Mouse (Mus musculus): ENCODE data around the gene Slc25a42.
"Not testable (repeated sequence)": the region's sequence is repeated elsewhere in the genome, so short reads cannot be mapped to it uniquely, and the experiment has no call there.

Slc25a42 gene

DNA sequence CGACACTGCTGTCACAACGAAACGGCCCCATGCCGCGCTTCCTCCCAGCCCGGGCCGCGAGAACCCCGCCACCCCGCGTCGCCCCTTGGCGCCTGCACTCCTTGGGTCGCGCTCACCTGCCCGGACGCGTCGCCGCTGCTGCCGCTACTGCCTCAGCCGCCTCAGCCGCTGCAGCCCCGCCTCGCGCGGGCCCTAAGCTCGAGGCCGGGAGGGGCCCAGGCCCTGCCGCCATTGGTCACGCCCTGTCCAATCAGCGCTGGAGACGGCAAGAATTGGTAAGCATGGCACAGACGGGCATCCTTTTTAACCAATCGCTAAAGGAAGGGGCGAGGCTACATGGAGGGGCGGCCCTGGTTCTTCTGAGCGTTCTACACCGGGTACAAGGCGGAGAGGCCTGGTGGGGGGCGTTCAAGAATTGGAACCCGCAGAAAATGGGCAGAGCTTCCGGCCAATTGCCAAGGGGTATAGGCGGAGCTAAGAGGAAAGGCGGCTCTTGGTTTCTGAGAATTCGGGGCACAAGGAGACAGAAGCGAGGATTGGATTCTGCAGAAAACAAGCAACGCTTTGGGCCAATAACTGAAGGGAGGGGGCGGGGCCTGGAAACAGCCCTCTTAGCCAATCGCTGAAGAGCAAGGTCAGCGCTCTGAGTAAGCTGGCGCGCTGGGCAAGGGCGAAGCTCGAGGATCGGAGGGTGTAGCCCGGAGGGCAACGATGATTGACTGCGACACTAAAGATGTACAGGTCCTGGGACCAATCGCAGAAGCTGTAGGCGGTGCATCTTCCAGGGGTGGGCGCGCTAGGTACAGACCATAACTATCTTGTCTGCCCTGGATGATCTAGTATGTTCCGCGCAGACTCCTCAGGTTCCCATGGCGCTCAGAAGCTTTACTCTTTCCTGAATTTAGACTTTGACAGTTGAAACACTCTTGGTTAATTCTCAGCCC lies at the start of gene Slc25a42:
Gene Slc25a42, minus strand, starts transcription at position 194 of the 944 bp plus-strand sequence.
- peak; percentile 100 for DNase-seq (ENCODE audit: low read depth, low spot score)

DNA sequence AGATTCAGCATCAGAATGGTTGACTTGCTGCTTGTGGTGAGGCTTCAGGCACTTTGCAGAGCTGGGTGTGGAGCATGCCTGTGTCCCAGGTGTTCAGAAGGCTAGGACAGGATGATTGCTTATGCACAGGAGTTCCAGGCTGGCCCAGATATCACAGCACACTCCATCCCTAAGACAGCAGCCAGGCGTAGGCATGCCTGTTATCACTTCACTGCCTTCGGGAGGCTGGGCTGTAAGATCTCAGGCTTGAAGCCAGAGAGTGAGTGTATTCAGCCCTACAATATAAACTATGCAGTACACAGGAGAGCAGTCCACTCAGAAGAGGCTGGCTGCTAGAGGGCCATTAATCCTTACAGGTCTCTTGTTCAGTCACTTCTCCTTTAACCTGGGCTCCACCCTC lies 46.9 kb upstream of the Slc25a42 start:
- DNase-seq (ENCODE audit: low read depth, low spot score) = peak; percentile 40

DNA sequence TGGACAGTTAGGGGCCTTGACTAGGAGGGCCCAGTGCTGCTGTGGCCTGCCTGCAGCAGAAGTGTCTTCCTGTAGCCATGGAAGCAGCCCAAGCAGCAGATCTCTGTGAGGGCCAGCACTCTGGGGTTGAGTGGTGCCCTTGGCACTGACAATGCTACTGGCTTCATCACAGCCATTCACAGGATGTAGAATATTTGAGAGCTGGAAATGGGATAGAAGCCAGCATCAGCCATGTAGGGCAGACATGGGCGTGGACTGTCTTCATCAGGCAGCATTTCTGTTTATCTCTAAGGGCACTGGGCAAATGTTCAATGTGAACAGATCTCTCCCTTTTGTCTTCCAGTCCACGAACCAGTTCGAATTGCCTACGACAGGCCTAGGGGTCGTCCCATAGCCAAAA lies 46.5 kb upstream of the Slc25a42 start:
- peak; percentile 43 for DNase-seq (ENCODE audit: low read depth, low spot score)

DNA sequence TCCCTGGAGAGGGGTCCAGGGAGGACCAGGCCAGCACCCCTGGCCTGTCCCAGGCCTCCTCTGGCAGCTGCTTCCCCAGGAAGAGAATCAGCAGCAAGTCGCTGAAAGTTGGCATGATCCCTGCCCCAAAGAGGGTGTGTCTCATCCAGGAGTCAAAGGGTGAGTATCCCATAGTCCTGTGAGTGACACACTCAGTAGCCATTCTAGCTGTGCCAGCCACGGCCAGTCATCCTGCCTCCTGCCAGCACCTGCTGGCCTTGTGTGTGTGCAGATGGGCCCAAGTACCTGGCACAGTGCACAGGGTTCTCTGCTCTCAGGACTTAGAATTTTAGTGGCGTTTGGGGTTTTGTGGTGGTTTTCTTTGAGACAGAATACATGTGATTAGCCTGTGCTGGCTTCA lies 45.4 kb upstream of the Slc25a42 start:
- DNase-seq (ENCODE audit: low read depth, low spot score) = peak; percentile 74

DNA sequence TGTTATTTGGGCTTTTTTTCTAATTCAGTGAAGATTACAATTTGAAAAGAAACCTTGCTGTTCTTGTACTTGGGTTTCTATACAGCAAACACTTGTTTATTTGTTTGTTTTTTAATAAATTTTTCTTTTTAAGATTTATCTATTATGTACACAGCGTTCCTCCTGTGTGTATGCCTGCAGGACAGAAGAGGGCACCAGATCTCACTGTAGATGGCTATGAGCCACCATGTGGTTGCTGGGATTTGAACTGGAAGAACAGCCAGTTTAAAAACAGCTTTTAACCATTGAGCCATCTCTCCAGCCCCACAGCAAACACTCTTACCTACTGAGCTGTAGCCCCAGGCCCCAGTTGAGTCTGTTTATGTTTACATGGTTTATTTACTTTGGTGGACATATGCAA lies 42.5 kb upstream of the Slc25a42 start:
- DNase-seq (ENCODE audit: low read depth, low spot score) = no peak

DNA sequence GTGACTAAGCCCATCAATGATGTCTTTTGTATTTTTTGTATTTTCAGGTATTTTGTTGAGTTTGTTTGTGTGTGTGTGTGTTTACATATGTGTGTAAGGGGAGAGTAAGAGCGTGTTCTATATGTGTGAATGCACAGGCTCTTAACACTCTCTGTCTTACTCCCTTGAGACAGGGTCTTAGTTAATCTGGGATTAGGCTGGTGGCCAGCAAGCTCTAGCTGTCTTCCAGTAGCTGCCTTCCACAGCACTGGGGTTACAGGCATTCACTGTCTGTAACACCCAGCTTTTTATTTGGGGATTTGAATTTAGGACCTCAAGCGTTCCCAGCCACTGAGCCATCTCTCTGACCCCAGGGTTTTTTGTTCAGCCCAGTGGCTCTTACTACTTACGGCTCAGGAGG lies 35.7 kb upstream of the Slc25a42 start:
- DNase-seq (ENCODE audit: low read depth, low spot score) = no peak

- DNase-seq (ENCODE audit: low read depth, low spot score) = no peak
Observed at GRCm38 (mm10) chr8:70246622-70247021, 34.5 kb upstream of the Slc25a42 start.

DNA sequence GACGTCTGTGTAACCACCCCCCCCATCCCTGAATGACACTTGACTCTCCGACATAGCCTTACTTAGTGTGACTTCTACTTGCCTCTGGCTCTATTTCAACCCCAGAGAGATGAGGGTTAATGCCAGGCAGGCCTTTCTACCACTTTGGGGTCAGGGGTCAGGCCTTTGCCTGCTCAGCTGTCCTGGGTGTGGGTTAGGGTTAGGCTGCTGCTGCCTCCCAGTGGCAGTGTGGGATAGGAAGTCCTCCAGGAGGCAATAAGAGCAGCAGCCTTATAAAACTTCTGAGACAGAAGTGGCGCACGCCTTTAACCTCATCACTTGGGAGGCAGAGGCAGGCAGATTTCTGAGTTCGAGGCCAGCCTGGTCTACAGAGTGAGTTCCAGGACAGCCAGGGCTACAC lies 28.5 kb upstream of the Slc25a42 start:
- DNase-seq (ENCODE audit: low read depth, low spot score) = no peak

GRCm38 (mm10) chr8:70237842-70238241 lies 25.7 kb upstream of the Slc25a42 start:
- no peak for DNase-seq (ENCODE audit: low read depth, low spot score)

DNA sequence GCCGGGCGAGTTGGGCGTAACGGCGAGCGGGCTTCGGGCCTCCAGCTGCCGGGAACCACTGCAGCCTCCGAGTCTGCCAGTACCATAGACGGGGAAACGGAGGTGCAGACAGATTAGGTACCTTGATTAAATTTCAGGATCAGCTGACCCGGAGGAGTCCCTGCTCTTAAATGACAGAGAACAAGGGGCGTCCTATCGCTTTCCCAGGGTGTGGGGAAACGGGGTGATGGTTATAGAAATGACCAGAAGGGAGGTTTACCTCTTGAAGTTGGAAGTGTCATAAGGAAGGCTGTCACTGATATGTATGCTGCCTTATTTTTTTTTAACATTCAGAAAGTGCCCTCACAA lies 22.6 kb upstream of the Slc25a42 start:
- no peak for DNase-seq (ENCODE audit: low read depth, low spot score)

GRCm38 (mm10) chr8:70234080-70234780 lies 22.1 kb upstream of the Slc25a42 start, which contains the start of the genes Sugp2 and Armc6:
Gene Sugp2 (plus strand): TSS chr8:70234226.
Gene Armc6 (minus strand): TSS chr8:70234466.
- DNase-seq (ENCODE audit: low read depth, low spot score) = peak; percentile 98

DNA sequence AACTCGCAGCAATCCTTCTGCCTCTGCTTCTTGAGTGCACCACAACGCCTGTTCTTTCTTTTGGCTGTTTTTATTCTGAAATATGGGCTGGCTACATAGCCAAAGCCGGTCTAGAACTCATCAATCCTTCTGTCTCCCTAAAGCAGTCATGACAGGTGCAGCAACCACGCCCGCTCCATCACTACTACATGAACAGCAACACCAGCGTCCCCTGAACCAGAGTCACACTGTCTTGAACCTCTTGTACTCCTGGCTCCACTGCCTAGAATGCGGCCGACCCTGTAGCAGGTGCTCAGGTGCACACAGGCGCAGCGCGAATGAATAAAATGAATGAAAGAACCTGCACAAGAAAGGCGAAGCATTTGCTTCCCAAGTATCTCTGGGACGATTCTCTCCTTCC lies 21.5 kb upstream of the Slc25a42 start:
- peak; percentile 15 for DNase-seq (ENCODE audit: low read depth, low spot score)

- DNase-seq (ENCODE audit: low read depth, low spot score) = no peak
Observed at GRCm38 (mm10) chr8:70230837-70231236, 18.7 kb upstream of the Slc25a42 start.

- no peak for DNase-seq (ENCODE audit: low read depth, low spot score)
Observed at GRCm38 (mm10) chr8:70227997-70228396, 15.9 kb upstream of the Slc25a42 start.

DNA sequence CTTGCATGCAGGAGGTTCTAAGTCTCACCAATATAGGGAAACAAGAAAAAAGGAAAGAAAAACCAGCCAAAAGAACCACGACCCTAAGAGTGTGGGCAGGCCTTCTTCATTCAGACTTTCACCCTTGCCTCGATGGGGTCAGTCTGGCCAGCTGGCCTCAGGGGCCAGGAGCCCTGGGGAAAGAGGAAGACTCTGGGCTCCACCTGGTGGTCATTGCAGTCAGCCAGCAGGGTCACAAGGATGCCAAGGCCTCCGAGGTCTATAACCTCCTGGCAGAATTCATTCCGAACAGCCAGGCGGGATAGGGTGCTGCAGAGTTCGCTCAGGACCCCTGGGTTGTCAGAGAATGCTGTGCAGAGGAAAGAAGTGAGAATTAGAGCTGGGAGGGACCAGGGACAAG lies 11.2 kb upstream of the Slc25a42 start:
- peak; percentile 54 for DNase-seq (ENCODE audit: low read depth, low spot score)

DNA sequence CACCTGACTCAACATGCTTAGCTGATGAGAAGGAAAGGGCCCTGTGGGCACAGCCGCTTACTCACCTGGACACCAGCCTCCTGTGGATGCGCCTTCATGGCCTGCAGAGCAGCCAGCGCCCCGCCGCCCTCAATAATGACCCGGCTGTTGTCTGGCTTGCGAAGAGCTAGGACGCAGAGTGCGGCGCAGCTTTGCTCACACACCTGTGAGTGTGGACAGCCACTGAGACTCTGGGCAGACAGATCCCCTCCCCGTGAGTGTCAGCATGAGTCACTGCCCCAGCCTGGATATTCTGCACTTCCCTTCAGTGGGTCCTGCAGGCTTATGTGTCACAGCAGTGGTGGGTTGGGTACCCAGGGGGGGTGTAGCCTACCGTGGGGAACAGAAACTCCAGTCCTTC lies 9.9 kb upstream of the Slc25a42 start:
- no peak for DNase-seq (ENCODE audit: low read depth, low spot score)

GRCm38 (mm10) chr8:70220911-70221310 lies 8.8 kb upstream of the Slc25a42 start:
- no peak for DNase-seq (ENCODE audit: low read depth, low spot score)

DNA sequence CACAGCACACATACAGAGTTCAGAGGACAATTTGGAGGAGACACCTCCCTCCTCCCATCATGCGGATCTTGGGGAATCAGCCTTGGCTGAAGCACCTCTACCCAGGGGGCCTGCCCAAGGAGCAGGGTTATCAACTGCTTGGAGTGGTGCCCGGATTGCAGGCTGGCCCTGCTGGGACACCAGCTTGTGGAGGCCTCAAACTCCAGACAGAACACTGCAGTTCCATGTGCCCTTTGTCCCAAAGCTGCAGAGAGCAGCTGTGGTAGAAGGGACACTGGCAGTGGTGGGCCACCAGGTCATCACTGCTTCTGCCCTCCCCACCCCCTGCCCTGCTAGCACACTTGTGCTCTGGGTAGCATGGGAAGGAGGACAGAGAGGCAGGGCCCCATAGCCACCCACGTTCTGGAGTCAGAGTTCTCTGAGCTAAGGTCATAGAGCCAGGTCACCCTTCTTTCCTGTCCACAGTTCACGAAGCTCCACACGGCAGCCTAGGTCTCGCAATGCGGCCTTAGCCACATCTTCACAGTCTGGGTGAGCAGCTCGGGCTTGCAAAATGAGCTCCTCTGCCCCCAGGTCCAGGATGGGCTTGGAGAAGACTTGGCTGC lies 8.2 kb upstream of the Slc25a42 start:
- DNase-seq (ENCODE audit: low read depth, low spot score) = no peak

GRCm38 (mm10) chr8:70219107-70219684 lies 7.1 kb upstream of the Slc25a42 start:
- DNase-seq (ENCODE audit: low read depth, low spot score) = peak; percentile 47

DNA sequence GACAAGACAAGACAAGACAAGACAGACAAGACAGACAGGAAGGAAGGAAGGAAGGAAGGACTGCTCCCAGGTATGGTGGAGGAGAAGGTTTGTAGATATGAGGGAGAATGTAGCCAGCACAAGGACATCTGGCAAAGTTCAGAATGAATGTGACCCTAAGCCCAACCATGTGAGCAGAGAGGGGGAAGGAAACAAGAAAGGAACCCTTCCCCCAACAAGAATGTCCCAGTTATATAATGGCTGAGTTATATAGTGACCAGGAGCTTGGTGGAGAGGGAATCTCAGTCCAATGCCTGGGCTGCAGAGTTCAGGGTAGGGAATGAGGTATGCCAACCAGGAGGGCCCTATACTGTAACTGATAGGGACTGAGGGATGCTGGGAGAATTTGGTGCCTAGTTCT lies 5.3 kb upstream of the Slc25a42 start:
- no peak for DNase-seq (ENCODE audit: low read depth, low spot score)

- peak; percentile 92 for DNase-seq (ENCODE audit: low read depth, low spot score)
Observed at GRCm38 (mm10) chr8:70216566-70216965, 4.5 kb upstream of the Slc25a42 start.

DNA sequence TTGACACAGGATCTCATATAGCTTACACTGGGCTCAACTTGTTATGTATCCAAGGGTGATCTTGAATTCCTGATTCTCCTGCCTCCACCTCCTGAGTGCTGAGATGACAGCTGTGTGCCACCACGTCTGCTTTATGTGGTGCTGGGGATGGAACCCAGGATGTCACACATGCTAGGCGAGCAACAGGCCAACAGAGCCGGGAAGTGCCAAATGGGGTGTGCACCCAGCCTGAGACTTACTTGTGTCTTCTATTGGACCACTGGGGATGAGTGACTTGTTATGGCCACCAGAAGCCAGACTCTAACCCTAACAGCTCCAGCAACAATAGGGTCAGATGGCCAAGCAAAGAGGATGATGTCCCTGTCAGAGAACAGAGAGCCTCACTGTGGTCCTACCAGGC lies 4.1 kb upstream of the Slc25a42 start:
- not testable (repeated sequence) for DNase-seq (ENCODE audit: low read depth, low spot score)
